ENCODE assay signal across 8 mouse cellular contexts in genomic region chr7:66136187-66136586, GRCm38 (mm10). TPM values are rescaled to one million over a fixed set of nuclear protein-coding genes. Genes with fewer than 3 reads are reported as not detected.
A peak's percentile ranks its signal among the peaks of the same experiment; 100 is the strongest.
DNase-seq lines count a peak whose midpoint lies in the region; ATAC-seq and TF ChIP-seq lines count a peak whose summit lies in the region.

No protein-coding gene starts in this region.

- H3K4me1 ChIP-seq in bone marrow, adult 2 months (ENCODE audit: control insufficient read depth, insufficient read depth, low read length): peaks cover 12% of the 10 kb centered on the region; the same call in 1 of the 2 replicates
- H3K4me1 ChIP-seq in liver, postnatal 0 days (ENCODE audit: insufficient read depth): peaks cover 35% of the 10 kb centered on the region

- H3K9ac ChIP-seq in liver, postnatal 0 days (replicated peaks): no peak overlapping the region

- no peak for TF ChIP-seq EP300 in liver, postnatal 0 days (IDR thresholded peaks at IDR 0.05; ENCODE audit: low read depth)

- H3K27me3 ChIP-seq in liver, postnatal 0 days (ENCODE audit: insufficient read depth, low read length): no peaks in the 10 kb centered on the region

- H3K36me3 ChIP-seq in liver, postnatal 0 days (replicated peaks; ENCODE audit: insufficient read depth, low read length): peaks cover 2% of the 10 kb centered on the region

- TF ChIP-seq POLR2A in bone marrow, adult 2 months (IDR thresholded peaks at IDR 0.05; ENCODE audit: borderline replicate concordance, control insufficient read depth, low read depth, low read length): no peak

- DNase-seq in layer of hippocampus, adult 2 months (ENCODE audit: low spot score in 2 of 2): no peak
- DNase-seq in layer of hippocampus, postnatal 36 days: no peak
- peak; percentile 47 for DNase-seq in fat pad, adult 2 months (ENCODE audit: extremely low read depth, low read depth, low spot score)
- DNase-seq in liver, postnatal 0 days: no peak
- no peak for DNase-seq in frontal cortex, postnatal 14 days (ENCODE audit: low spot score in 2 of 2)
- DNase-seq in gastrocnemius, adult 8-10 months (ENCODE audit: low spot score in 2 of 2): no peak
- DNase-seq in urinary bladder, postnatal 25 days (ENCODE audit: low spot score): no peak

- peak overlapping the region; percentile 21; the same call in 1 of the 2 replicates for H3K27ac ChIP-seq in layer of hippocampus, adult 2 months
- H3K27ac ChIP-seq in bone marrow, adult 2 months (ENCODE audit: control insufficient read depth, insufficient read depth, low read depth, low read length, poor library complexity): peak overlapping the region; percentile 24; the same call in 1 of the 2 replicates
- H3K27ac ChIP-seq in liver, postnatal 0 days (ENCODE audit: low read depth): peak overlapping the region; percentile 76

- 0 out of 2 replicates have a peak overlapping the region, but pooled peaks have one; percentile 6 for H3K4me2 ChIP-seq in liver, postnatal 0 days (ENCODE audit: low read depth, low read length)

- H3K4me3 ChIP-seq in layer of hippocampus, adult 2 months: no peak overlapping the region
- H3K4me3 ChIP-seq in bone marrow, adult 2 months (replicated peaks; ENCODE audit: control insufficient read depth, low read depth, low read length): no peak overlapping the region
- no peak overlapping the region for H3K4me3 ChIP-seq in liver, postnatal 0 days (ENCODE audit: low read depth, low read length)

- no peak for ATAC-seq in liver, postnatal 0 days

- no peaks in the 10 kb centered on the region for H3K9me3 ChIP-seq in liver, postnatal 0 days (ENCODE audit: low read length)

- TF ChIP-seq CTCF in layer of hippocampus, adult 2 months (conservative IDR thresholded peaks at IDR 0.05): no peak
- no peak for TF ChIP-seq CTCF in bone marrow, adult 2 months (IDR thresholded peaks at IDR 0.05; ENCODE audit: control insufficient read depth, insufficient read depth, low read length)
- no peak for TF ChIP-seq CTCF in liver, postnatal 0 days (IDR thresholded peaks at IDR 0.05; ENCODE audit: low read depth)

RNA-seq across cellular contexts. Expression of gene Chsy1, which starts 26.9 kb away (rescaled TPM):
- 10 to 100 TPM; 14.2 to 14.6 TPM for total RNA-seq in layer of hippocampus, adult 2 months (2021)
- total RNA-seq in layer of hippocampus, postnatal 36 days (2021): 10 to 100 TPM; 16.7 to 17.9 TPM
- 5.7 and 11.2 TPM in 2 replicates for polyA plus RNA-seq in bone marrow, adult 2 months (2011; ENCODE audit: insufficient read depth, insufficient read length, low replicate concordance, missing spikeins)
- polyA plus RNA-seq in liver, postnatal 0 days (2015; fragmentation: Nextera tagmentation; extraction: Ambion mirVana): 3.9 and 5.0 TPM in 2 replicates
- total RNA-seq in gastrocnemius, adult 8-10 months (2022): 1 to 10 TPM; 2.1 to 3.6 (median 2.7) TPM

RNA-seq across cellular contexts. Expression of gene Selenos, which starts 56.7 kb away (rescaled TPM):
- total RNA-seq in layer of hippocampus, adult 2 months (2021): 10 to 100 TPM; 50.6 to 57.3 TPM
- total RNA-seq in layer of hippocampus, postnatal 36 days (2021): 10 to 100 TPM; 53.5 to 55.9 TPM
- 19.1 and 33.2 TPM in 2 replicates for polyA plus RNA-seq in bone marrow, adult 2 months (2011; ENCODE audit: insufficient read depth, insufficient read length, low replicate concordance, missing spikeins)
- 103 and 120 TPM in 2 replicates for polyA plus RNA-seq in liver, postnatal 0 days (2015; fragmentation: Nextera tagmentation; extraction: Ambion mirVana)
- total RNA-seq in gastrocnemius, adult 8-10 months (2022): 10 to 100 TPM; 27.1 to 38.7 (median 30.3) TPM

Comparison
In these comparisons a context has a peak if more than half of its experiments do, and no peak if none do; other contexts are left out.
1. H3K27ac ChIP-seq: peak in every context shown above with its lines; median percentile 76 in liver, postnatal 0 days; 24 in bone marrow, adult 2 months; 21 in layer of hippocampus, adult 2 months.